Mouse (Mus musculus) liver (tissue): Measurements from ENCODE around the gene Hdac9.
A peak's percentile ranks its signal among the peaks of the same experiment; 100 is the strongest.

ENCODE experiments used
- DNase-seq: peaks from one replicate; pipeline ENCODE4 v3.0.0-alpha.2; 2020; ENCODE audit warnings: mixed read lengths

The Hdac9 gene

DNA sequence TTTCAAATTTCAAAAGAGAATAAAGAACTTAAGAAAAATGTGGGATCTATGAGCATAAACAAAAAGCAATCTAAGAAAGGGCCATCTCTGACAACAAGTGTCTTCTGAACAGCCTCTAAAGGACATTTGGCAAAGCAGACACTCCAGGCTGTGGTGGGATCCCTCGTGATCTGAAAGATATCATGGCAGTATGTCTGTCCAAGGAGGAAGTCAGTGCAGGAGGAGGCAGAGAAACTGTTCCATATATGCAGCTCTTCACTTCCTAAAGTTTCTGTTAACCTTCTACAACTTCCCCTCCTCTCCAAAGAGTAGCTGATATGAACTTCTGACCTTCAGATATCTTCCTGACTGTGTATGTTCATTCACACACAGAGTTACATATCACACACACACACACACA is 220.2 kb downstream of the Hdac9 start:
- DNase-seq, result no peak

DNA sequence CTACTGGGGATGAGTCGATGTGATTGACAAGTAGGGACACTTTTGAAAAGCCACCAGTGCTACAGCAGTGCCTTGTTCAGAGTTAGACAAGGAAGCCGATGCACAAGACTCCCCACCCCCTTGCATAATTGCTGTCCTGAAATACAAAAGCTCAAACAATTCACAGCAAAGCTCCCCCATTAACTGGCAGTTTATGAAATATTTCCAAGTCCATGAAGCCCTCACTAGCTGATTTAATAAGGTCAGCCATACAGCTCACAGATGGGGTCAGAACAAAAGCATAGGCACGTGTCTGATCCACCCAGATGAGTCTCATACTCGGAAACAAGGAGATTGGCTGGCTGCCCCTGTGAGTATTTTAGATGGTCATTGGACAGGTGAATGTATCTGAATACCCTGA is 228.0 kb downstream of the Hdac9 start:
- DNase-seq, result no peak

DNA sequence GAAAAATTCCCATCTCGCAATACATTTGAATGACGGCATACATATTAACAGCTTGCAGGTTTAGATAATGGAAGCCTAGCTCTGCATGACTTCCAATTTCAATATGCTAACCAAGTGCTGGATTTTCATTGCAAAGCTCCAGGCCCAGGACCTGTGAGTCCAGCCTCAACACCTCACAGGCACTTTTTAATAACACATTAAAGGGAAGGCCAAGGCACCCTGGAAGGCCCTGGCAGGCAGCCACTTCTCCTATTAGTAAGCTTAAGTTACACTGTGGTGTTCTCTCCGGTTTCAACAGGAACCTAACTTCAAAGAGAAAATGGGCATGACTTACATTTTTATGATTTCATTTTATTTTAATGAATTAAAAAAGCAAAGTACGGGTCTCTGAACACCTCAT is 233.5 kb downstream of the Hdac9 start:
- no peak for DNase-seq

DNA sequence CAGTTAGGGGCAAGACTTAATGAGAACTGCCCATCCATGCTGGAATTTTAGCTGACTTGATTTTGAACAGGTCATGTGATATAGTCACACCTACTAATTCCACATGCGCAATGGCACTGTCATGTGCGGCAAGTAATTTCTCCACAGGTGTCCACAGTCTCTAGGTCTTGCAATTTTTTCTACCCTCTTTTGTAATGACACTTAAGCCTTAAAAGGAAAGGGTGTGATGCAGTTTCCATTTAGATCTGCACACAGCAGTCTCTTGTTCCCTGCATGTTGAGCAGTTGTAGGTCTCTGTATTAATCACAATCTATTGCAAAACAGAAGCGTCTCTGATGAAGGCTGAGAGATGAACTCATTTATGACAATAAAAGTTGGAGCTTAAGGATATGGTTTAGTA is 234.2 kb downstream of the Hdac9 start:
- no peak for DNase-seq

DNA sequence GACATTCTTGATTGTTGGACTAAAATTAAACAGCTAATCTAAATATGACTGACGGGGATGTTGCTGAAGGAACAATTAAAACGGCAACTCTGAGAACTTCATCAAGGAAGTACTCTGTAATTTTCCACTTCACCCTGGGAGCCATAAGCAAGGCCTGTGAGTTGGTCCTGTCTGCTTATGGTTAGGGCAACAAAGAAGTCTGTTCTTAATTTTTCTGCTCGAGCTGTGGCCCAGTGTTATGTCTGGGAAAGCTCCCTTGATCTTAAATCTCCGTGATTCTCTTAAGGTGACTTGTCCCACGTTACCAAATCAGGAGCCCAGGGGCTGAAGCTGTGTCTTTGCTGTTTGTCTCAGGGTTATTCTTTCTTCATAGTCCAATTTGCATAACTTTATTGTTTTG is 236.3 kb downstream of the Hdac9 start:
- no peak for DNase-seq

DNA sequence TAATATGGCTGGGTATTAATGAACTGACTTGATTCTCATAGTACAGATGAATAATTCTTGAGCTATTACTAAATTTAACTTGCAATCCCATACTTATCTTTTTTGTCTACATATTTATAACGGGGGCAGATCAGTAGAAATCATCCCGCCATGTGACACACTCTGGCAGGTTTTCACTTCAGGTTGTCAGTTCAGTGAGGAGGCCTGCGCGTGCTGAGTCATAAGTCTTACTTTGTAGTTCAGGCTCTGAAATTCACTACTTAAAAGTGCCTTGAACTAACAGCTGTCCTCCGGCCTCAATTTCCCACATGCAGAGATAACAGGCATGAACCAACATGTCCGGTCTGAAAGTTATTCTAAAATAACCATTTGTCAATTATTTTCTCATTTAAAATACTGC is 239.8 kb downstream of the Hdac9 start:
- no peak for DNase-seq

DNA sequence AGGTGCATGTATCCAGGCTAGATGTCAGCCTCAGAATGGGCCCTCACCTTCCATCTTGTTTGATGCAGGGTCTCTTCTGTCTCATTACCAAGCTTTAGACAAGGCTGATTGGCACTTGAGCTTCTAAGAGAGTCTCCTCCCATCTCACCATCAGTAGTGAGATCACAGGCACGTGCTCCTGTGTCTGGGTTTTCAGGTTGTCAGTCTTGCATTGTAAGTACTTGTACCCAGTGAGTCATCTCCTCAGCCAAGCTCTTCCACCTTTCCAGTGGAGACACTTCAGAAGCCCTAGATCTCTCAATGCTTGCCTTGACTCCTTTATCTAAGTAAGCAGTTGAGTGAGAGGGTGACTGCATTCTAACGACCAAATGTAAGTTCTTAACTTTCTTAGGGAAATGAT is 242.7 kb downstream of the Hdac9 start:
- DNase-seq, result no peak

DNA sequence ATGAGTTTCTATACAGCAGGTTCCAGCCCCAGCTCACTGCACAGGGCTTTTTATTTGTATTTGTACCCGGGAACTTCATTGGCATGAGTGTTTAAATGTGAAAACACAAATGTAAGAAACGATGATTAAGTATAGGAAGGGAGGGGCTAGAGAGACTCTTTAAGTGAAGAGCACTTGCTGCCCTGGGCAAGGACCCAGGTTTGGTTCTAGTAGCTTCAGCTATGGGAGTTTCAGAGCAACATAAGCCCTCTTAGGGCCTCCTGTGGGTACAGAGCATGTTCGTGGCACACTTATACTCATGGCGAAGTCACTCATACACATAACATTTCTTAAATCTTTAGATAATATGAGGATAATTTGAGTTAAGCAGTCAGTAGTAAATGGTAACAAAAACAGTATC is 243.4 kb downstream of the Hdac9 start:
- no peak for DNase-seq

DNA sequence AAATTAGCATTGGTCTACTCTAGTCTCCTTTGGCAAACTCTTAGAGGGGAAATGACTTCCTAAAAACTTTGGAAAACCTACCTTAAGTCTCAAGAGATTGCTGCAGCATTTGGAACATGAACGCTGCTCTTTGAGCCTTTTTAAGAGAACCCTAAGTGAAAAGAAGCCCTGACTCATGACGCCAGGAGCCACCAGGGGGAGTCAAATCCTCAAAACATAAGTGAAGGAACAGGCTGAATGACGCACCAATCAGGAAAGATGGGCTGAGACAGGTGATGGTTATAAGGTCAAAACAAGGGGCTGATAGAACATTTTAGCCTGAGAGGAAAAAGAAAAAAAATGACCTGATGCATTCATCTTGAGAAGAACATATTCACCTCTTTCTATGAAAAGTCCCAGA is 252.1 kb downstream of the Hdac9 start:
- peak; percentile 53 for DNase-seq

DNA sequence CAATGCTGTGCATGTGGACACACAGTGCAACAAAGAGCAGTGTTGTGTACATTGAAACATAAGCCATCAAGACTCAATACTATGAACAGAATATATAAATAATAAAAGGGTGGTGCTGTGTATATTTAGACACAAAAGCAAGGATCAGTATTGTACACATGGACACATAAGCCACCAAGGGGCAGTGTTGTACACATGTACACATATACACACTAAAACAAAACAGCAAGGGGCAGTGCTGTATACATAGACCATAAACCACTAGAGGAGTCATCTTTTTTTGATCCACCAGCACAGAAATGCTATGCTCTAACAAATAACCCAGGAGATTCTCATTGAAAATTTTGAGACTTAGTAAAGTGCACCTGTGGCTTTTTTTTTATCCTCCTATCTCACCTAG is 255.5 kb downstream of the Hdac9 start:
- no peak for DNase-seq

DNA sequence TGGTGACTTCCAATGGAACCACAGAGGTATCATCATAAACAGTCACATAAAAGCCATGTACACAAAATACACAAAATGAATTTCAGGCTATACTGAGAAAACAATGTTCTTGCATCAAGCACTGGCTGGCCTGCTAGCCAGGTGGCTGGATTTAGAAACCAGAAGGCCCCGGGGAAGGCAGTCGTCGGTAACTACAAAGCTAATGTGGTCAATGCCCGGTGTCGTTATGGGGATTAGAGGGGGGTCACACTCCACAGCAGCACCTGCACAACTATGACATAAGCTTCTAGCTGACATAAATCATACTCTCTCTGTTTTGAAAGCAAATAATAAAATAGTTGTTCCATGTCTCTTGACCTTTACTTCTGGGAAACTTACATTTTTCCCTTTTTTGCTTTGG is 256.9 kb downstream of the Hdac9 start:
- DNase-seq, result no peak

DNA sequence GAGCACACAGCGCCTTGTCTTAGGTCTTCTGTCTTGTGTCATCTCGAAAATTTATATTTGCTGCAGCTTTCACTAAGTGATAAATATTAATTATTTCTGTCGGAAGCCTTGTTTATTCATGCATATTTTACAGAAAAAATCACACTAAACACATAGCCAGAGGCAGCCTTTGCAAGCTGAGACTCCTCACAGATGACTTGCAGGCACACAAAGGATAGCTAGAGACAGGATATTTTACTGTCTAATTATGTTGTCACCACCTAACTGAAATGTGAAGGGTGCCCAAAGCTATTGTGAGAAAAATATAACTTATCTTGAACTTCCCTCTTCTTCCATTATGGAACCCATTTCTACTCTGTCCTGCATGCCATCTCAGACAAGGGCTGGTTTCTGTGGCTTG is 258.3 kb downstream of the Hdac9 start:
- DNase-seq, result no peak

DNA sequence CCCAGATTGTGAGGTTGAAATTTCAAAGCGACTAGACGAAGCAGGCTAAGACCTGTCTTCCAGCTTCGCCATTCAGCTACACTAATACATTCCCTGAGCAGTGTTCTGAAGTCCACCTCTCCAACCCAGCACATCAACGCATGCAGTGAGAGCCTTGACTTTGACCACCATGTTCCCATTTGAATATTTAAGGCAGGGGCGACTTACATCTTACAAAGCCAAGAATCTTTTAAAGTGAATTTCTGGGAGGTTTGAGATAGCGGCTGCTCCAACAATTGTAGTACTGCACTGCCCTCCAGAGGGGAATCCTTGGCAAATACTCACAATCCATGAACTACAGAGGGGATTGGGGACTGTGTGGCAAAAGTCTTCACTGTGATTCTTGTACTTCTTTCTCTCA is 258.8 kb downstream of the Hdac9 start:
- peak; percentile 9 for DNase-seq

DNA sequence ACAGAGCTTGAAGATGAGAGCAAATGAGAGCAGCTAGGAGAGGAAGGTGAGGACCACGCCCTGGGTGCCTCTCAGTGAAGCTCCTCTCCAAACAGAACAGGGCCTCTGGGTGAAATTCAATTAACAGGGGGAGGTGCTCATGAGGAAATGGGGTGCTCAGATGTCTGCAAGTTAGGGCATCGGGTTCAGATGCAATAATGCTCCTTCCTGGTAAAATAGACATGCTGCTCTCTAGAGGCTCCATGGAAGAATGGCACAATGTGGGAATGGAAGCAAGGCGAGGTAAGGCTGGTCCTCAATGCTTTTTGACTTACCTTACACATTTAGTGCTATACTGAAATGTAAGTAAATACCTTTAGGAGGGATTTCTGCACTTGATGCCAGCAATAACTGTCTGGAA is 263.3 kb downstream of the Hdac9 start:
- no peak for DNase-seq

DNA sequence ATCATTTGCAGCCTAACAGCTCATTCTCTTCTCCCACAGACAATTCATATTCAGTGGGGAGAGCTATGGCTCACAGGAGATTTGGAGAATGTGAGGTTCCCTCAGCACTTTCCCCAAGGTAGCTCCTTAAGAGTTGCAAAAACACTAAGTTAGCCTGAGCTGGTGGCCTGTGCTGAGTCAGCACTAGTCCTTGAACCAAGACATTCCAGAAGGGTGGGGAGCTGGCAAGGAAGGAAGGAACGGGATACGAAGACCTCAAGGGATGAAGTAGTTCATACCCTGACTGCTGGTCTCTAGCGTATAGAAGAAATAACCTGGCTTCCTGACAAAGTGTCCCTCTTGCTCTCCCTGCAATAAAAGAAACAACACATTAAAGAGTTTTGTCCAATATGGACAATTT is 268.1 kb downstream of the Hdac9 start:
- no peak for DNase-seq

DNA sequence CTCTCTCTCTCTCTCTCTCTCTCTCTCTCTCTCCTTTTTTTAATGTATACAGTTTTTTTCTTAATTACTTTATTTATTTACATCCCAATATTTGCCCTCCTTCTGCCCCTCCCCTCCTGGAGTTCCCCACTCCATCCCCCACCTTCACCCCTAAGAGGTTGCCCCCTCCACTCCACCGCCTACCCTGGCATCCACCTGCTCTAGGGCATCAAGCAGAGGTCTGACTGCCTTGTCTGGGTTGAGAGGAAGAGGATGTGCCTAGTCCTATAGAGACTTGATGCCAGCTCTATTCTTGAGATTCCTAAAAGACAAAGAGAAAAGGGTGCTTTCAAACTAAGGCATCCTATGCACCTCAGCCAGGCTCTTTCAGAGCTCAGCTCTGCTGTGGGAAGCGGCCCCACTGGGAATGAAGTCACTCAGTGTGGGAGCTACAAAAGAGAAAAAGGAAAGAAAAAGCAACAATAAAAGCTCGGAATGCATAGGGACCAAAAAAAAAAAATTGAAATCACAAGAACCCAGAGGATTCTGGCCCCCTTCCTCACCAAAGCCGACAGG is 275.1 kb downstream of the Hdac9 start:
- no peak for DNase-seq

DNA sequence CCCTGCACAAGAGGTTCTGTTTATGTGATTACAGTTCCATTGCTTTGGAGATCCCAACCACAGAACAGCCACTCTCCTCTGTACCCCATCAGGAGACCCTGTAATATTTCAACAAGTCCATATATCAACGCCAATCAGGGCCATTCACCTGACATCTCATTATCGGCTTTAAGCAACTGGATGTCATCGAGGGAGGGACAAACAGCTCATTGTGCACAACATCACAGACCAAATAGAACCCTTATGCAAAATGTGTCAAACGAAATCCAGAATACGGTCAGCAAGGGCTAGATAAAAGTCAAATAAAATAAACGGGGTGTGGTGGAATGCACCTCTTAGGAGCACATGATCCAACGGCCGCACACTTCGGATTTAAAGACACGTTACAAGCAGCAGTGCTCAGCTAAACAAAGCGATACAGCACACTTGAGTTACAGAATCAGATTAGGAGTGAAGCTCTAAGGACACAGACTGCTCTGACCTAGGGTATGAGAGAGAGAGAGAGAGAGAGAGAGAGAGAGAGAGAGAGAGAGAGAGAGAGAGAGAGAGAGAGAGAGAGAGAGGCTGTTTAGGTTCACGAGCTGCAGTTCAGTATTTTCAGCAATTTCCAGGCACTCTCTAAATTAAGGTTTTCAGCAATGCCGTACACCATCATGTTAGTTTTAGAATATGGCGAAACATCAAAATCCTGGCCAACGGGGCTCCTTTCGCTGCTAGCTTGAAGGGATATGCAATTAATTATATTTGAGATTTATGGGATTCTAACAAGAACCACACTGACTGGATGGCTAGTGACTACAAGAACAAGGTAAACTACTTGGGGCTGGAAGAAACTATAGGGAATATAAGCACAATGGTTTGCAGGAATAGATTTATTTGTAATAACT is 279.4 kb downstream of the Hdac9 start:
- DNase-seq, result no peak

DNA sequence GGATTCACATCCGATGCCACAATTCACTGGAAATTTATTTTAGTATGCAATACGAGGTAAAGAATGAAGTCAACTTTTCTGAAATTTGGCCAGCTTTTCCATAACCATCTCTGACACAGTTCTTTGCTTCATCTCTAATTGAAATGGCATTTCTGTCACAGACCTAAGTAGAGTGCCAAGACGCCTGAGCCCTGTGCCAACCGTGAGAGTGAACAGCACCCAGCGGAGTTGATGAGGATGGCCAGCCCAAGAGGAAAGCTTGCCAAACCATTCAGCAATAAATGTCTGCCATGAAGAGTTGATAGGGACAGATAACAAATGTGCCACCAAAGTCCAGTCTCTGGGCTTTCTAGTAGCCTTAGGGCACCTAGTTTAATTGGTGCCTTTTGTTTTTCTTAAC is 297.8 kb downstream of the Hdac9 start:
- no peak for DNase-seq

DNA sequence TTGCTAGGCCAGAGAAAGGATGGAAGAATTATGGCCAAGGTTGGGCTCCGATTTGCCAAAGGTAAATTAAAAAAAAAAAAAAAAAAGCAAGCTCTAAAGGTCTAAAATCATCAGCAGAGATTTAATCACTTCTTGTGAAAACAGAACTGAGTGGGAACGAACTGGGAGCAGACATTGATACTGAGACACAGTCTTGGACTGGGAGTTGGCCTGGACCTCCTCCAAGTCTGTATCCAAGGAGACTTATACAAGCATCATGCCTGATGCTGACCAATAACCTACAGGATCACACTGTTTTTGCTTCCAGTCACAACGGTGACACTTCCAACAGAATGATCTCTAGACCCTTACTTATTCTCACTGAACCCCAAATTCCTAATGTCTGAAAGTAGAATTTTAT is 298.6 kb downstream of the Hdac9 start:
- DNase-seq, result no peak

DNA sequence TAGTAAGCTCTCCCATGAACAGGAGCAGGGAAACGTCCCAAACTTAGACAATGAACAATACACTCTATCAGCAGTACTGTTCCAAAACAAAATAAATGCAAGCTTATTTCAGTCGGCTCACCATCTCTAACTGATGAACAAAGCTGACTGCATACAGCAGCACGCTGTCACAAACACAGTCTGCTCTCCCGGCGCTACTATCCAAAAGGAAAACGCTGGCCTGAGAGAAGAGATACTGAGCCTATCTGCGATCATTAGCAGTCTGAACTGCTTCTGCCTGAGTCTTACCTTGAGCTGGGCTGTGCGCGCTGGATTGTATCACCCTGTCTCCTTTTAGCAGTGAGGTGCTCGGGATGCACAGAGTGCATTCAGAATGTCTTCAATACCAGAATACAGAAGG is 299.1 kb downstream of the Hdac9 start:
- DNase-seq, result no peak

DNA sequence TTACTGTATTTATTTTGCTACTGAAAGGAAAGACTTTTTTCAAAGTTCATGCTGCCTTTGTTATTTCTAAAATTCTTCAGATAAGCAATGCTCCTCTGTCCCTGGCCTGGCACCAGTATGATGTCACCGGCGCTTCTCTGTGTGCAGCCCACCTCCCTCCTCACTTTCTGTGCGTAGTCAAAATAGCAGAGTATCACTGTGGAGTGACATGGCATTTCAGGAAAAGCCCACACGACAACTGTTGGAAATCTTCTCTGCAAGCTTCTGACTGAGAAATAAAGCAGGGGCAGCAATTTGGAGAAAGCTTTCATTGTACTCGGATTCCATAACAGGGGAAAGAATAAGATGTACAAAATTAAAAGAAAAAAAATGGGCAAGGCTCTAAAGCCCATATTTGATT is 302.1 kb downstream of the Hdac9 start:
- no peak for DNase-seq

DNA sequence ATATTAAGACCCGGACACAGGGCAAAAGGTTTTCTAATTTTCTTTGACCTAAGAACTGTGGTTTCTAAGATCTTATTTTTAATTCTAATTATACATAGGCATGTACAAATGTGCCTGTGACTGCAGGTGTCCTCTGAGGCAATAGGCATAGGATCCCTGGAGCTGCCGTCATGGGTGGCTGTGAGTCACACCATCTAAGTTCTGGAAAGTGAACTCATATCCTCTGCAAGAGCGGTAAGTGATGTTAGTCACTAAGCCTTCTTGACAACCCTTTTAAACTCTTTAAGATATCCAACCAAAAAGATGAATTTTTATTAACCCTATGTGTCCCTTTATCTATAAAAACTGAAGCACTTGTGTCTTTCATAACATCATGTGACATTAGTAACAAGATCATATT is 304.4 kb downstream of the Hdac9 start:
- DNase-seq, result no peak

DNA sequence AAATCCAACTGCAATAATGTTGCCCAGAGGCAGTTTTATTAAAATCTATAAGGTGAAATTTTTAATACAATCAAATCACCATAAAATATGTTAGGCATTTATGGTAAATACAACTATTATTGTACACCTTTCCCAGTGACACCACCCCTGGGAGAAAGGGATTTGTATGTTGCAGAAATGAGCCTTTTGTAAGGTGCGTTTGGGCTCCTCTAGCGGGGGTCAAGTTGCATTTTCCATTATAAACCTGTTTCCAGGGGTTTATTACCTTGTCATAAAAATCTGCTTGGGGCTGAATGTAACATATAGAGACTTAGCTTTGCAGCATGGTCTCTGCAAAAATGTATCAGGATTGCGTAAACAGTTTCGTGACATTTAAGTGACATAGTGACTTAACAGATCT is 312.4 kb downstream of the Hdac9 start:
- DNase-seq, result no peak

DNA sequence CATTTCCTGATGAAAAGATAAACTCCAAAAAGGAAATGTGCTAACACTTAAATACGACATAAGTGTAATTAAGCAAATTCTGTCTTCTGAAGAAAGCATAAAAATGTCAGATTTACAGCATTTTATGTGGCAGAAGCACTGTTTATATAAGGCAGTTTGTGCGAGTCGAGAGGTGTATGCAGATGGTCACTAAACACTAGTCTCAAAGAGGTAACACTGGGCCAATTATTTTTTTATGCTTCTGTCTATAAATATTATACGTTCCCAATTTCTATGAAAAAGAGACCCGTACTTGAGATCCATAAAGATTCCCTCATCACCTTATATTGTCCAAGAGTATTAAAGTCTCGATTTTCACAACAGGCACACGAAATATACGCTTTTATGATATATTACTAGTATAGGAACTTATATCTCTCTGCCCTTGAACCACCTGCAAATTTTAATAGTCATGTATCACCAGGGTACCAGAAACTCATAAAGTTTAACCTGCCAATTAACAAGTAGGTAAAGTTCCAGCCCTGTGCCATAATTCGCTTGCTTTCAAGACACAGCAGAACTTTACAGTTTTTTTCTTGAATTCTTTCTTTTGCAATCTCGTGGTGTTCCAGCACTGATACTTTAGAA is 322.6 kb downstream of the Hdac9 start:
- no peak for DNase-seq

DNA sequence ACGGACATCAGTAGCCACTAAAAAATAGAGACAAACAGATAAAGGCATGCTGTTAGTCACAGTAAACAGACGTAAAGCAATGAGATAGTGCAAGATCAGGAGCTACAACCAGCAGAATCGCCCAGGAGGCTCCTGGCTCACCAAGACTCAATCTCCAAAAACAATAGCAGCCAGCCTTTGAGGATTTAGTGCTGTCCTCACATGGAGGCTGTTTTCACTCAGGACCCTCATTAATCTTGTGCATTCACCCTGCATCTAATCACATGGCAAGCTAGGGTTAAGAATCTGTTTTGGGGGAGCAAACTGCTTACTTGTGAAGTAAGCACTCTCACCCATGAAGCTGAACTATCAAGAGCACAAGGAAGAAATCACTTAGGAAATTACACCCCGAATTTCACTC is 329.7 kb downstream of the Hdac9 start:
- no peak for DNase-seq
